Comparison of ENCODE assay signal across 8 mouse cellular contexts in the genomic region with DNA sequence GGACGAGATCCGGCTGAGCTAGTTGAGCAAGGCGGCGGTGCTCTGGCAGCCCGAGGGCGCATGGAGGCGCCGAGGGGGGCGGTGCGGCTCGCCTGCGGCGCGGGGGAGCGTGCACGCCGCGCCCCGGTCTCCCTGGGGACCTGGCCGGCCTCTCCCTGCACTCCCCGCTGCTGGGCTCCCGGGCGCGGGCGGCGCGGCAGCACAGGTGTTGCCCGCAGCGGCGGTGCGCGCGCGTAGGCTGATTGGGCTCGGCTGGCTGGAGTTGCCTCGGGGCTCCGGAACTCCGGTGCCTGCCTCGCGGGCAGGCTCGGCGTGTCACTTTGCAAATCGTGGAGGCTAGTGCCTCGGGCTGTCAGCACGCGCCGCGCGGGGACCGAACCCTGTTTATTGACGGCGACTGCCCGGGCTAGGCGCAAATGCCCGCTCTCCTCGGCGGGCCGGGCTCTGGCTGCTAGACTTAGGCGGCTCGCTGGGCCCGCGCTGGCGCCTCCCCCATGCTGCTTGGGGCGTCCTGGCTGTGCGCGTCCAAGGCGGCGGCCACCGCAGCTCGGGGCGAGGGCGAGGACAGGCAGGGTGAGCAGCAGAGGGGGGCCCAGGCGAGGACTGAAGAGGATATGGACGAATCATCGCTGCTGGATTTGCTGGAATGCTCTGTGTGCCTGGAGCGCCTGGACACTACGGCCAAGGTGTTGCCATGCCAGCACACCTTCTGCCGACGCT. TPM values are rescaled to one million over a fixed set of nuclear protein-coding genes. Genes with fewer than 3 reads are reported as not detected.
DNase-seq lines count a peak whose midpoint lies in the region; ATAC-seq and TF ChIP-seq lines count a peak whose summit lies in the region.

Gene Sh3rf3 (plus strand): TSS at position 279 of the 720 bp plus-strand sequence.

- H3K36me3 ChIP-seq in heart, adult 2 months (ENCODE audit: control insufficient read depth, insufficient read depth, low read length): no peaks in the 10 kb centered on the region
- no peaks in the 10 kb centered on the region for H3K36me3 ChIP-seq in kidney, embryonic 15.5 days
- H3K36me3 ChIP-seq in myocyte (ENCODE audit: control insufficient read depth, insufficient read depth): no peaks in the 10 kb centered on the region

- peak within 1 kb of the TSS; percentile 100 for H3K4me2 ChIP-seq in kidney, embryonic 15.5 days
- peak within 1 kb of the TSS; percentile 79 for H3K4me2 ChIP-seq in myocyte (ENCODE audit: low read depth)

- peak; percentile 58 for ATAC-seq in kidney, embryonic 15.5 days (replicated peaks; ENCODE audit: low FRiP score)

- TF ChIP-seq POLR2A in heart, adult 2 months (IDR thresholded peaks at IDR 0.05; ENCODE audit: insufficient read depth, low read depth, low read length): no peak
- TF ChIP-seq POLR2A in myocyte (IDR thresholded peaks at IDR 0.05; ENCODE audit: insufficient read length, low read depth): no peak

- peaks cover 10% of the 10 kb centered on the region; the same call in 1 of the 2 replicates for H3K27me3 ChIP-seq in heart, adult 2 months (ENCODE audit: control insufficient read depth, insufficient read depth, low read length)
- peaks cover 55% of the 10 kb centered on the region for H3K27me3 ChIP-seq in kidney, embryonic 15.5 days
- peaks cover 22% of the 10 kb centered on the region for H3K27me3 ChIP-seq in myocyte (ENCODE audit: control insufficient read depth, insufficient read depth, insufficient read length)

- peak; percentile 46 to 61 for DNase-seq in heart, adult 2 months
- DNase-seq in heart, postnatal 25 days (ENCODE audit: low spot score): no peak
- peak; percentile 68 for DNase-seq in cerebellum, postnatal 10 days
- peak; percentile 17 for DNase-seq in gastrocnemius, adult 18-20 months (ENCODE audit: low spot score)
- DNase-seq in liver: peak; percentile 7
- peak; percentile 54 for DNase-seq in testis, postnatal 10 days (ENCODE audit: low spot score)

- no peak for TF ChIP-seq CTCF in heart, adult 2 months (IDR thresholded peaks at IDR 0.05)

- no peak within 1 kb of the TSS for H3K27ac ChIP-seq in heart, adult 2 months
- peak within 1 kb of the TSS; percentile 64 for H3K27ac ChIP-seq in kidney, embryonic 15.5 days

- intact Hi-C loops in heart, adult 2 months (cut with DNase I): loop anchor here (2.0 to 5.0 kb wide), 2 partner anchors 179 to 338 kb away; no protein-coding TSS in a partner anchor
- intact Hi-C loops in heart, postnatal 25 days (cut with DNase I): loop anchor here (2.0 to 10.0 kb wide), 3 partner anchors 182 to 479 kb away; no protein-coding TSS in a partner anchor

- no peaks in the 10 kb centered on the region for H3K79me2 ChIP-seq in heart, adult 2 months (replicated peaks; ENCODE audit: control insufficient read depth, insufficient read depth, low read length)
- no peaks in the 10 kb centered on the region for H3K79me2 ChIP-seq in myocyte (ENCODE audit: control insufficient read depth, insufficient read depth)

- no peaks in the 10 kb centered on the region for H3K4me1 ChIP-seq in heart, adult 2 months (ENCODE audit: control insufficient read depth, insufficient read depth, low read length)
- H3K4me1 ChIP-seq in kidney, embryonic 15.5 days: peaks cover 24% of the 10 kb centered on the region

- no peak within 1 kb of the TSS for H3ac ChIP-seq in myocyte (ENCODE audit: control insufficient read depth, insufficient read length)

- TF ChIP-seq EP300 in heart, adult 2 months (IDR thresholded peaks at IDR 0.05; ENCODE audit: insufficient read depth, low read depth, low read length): no peak

- peak within 1 kb of the TSS; percentile 32 for H3K9ac ChIP-seq in heart, adult 2 months (ENCODE audit: low read depth, low read length)
- peak within 1 kb of the TSS; percentile 47 for H3K9ac ChIP-seq in kidney, embryonic 15.5 days

- H3K9me3 ChIP-seq in kidney, embryonic 15.5 days (replicated peaks): no peaks in the 10 kb centered on the region

- WGBS in heart, adult 2 months: under 1% methylated on average over 75 of the region's 79 CpGs
- WGBS in kidney, embryonic 15.5 days: under 1% methylated on average over 71 of the region's 79 CpGs

- peak within 1 kb of the TSS; percentile 44 for H3K4me3 ChIP-seq in heart, adult 2 months
- H3K4me3 ChIP-seq in kidney, embryonic 15.5 days (replicated peaks): peak within 1 kb of the TSS; percentile 67
- H3K4me3 ChIP-seq in myocyte: peak within 1 kb of the TSS; percentile 9

TF ChIP-seq in myocyte, 11 proteins besides CTCF, POLR2A, EP300 and RAD21:
- peak in 1 of 3 experiments; percentile 46 for TF ChIP-seq MYOG (IDR thresholded peaks at IDR 0.05; ENCODE audit: control insufficient read depth in 1 of 3, insufficient read depth in 1 of 3, insufficient read length in 2 of 3, low read depth in 2 of 3)
- TF ChIP-seq REST (IDR thresholded peaks at IDR 0.05; ENCODE audit: insufficient read depth, insufficient read length): no peak
- peak in 1 of 3 experiments; percentile 67 for TF ChIP-seq MYOD1 (IDR thresholded peaks at IDR 0.05; ENCODE audit: control insufficient read depth in 1 of 3, insufficient read length in 2 of 3, low read depth in 2 of 3)

RNA-seq across cellular contexts. Expression of gene Sh3rf3, which starts in this region (rescaled TPM):
- total RNA-seq in heart, adult 2 months (2021): 1 to 10 TPM in 1 of 2 experiments, under 1 TPM in 1; 0.97 to 1.6 TPM
- polyA plus RNA-seq in heart, adult 2 months (2012; rRNA removed): 0.73 and 0.80 TPM in 2 replicates
- under 1 TPM; 0.75 TPM for total RNA-seq in heart, postnatal 25 days (2021)
- total RNA-seq in gastrocnemius, adult 18-20 months (2021): under 1 TPM; 0.41 to 0.64 TPM
- polyA plus RNA-seq in kidney, embryonic 15.5 days (2015; fragmentation: Nextera tagmentation; extraction: Ambion mirVana): 1.3 and 1.6 TPM in 2 replicates
- polyA plus RNA-seq in myocyte (2012; fragmentation: generic; extraction: Trizol): 0.10 TPM

Comparison
In these comparisons a context has a peak if more than half of its experiments do, and no peak if none do; other contexts are left out.
1. Peak in DNase-seq in gastrocnemius, adult 18-20 months; RNA of the gene not detected or under 1 TPM.
2. H3K4me3 ChIP-seq: peak in every context shown above with its lines; median percentile 67 in kidney, embryonic 15.5 days; 44 in heart, adult 2 months; 9 in myocyte.